Mouse (Mus musculus): ENCODE data around the gene Sox6. TPM values are rescaled to one million over a fixed set of nuclear protein-coding genes. Genes with fewer than 3 reads are reported as not detected.

Gene Sox6
- total RNA-seq, 2 experiments from 2014 or later: 87.0 to 92.4 TPM

- DNase-seq (ENCODE audit: low spot score in 2 of 2): no peak
Observed at GRCm38 (mm10) chr7:115506385-115506784, 532.2 kb downstream of the Sox6 start.

DNA sequence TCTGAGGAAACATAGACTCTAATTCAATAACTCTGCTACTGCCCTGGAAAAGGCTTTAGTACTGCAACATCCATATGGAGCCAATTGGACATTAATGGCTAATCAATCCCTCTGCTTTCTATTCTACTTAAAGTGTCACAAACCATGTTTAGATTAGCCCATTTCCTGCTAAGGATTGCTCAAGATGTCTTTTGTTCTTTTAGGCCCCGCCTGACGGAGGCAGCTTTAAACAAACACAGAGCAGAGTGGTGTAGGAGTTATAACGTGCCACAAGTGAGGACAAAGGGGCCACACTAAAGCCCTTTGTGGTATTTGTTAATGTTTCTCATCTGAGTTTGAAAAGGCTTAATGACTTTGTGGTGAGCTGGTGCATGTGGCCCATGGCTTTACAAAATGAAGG lies 537.1 kb downstream of the Sox6 start:
- no peak for DNase-seq (ENCODE audit: low spot score in 2 of 2)

- no peak for DNase-seq (ENCODE audit: low spot score in 2 of 2)
Observed at GRCm38 (mm10) chr7:115500825-115501224, 537.8 kb downstream of the Sox6 start.

DNA sequence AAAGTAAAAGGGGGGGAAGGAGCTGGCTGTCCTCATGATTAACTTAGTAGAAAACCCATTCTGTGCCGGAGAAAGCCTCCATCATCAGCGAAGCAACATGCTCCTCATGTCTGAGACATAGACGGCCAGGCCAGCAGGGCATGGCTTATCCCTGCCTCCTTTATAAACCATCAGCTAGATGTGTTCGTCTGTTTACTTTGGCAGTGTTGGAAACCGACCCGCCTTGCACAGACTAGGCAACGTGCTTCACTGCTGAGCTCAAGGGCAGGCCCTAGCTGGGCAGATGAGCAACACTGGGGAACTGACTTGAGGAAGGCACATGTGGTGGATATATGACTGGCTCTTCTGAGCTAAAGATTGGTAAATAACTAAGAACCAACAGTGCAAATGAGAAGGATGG lies 538.4 kb downstream of the Sox6 start:
- no peak for DNase-seq (ENCODE audit: low spot score in 2 of 2)

DNA sequence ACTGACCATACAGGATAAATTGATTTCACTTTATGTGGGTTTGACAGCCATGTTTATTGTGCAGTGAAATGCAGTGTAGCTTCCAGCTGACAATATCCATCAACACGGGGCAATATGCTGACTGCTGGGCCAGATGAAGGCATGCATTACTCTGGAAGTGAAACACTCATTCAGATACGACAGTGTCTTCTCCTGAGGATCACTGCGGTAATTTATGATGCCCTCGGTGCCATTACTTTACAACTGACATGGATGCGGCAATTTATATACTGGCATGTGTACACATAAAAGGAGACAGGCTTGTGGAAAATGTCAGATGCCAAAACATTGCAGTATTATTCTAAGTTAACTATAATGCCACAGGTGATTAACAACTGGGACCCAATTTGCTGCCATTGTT lies 546.9 kb downstream of the Sox6 start:
- no peak for DNase-seq (ENCODE audit: low spot score in 2 of 2)

- no peak for DNase-seq (ENCODE audit: low spot score in 2 of 2)
Observed at GRCm38 (mm10) chr7:115489608-115490007, 549.0 kb downstream of the Sox6 start.

DNA sequence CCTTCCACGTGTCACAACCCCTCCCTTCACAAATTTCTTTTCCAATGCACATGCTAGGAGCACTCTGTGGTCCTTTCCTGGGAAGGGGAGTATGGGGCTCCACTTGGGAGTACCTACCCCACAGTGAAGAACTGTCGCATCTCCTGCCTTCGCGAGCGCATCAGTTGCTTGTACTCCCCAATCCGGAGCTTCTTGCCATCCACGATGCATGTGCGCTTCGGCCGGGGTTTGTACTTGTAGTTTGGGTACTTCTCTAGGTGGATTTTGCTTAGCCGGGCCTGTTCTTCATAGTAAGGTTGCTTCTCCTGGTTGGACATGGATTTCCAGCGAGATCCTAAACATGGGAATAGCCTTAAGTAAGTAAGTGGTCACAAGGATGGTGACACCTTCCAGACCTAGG lies 552.2 kb downstream of the Sox6 start:
- DNase-seq (ENCODE audit: low spot score in 2 of 2): no peak

DNA sequence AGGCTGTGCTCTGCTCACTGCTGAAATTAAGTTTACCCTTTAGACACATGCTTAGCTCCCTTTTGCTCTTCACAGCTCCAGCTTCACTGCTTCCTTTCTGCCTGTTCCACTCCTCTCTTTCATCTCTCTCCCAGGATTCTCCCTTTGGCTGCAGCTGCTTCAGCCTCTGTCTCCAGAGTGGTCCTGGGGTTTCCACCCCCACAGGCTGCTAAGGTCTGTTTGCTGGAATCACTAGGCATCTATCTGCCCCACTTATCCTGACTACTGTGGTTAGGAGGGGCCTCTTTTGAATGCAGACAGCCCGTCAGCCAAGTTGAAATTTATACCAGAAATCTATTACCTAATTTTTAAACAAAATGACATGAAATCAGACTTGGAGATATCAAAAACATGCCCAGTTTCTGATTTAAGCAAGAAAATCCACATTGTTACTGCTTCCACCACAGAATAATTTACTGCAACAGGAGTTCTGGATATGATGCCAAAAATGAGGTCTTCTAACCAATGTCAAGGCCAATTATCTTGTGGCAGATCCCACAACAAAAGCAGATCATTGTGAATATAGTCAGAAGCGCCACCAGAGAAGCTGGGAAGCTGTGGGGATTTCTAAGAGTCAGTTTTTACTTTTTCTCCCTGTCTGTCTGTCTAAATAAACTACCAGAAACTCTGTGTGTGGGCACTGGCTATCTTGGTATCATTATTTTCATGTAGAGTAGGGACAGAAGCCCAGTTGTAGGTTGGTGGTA lies 552.8 kb downstream of the Sox6 start:
- DNase-seq (ENCODE audit: low spot score in 2 of 2): no peak

DNA sequence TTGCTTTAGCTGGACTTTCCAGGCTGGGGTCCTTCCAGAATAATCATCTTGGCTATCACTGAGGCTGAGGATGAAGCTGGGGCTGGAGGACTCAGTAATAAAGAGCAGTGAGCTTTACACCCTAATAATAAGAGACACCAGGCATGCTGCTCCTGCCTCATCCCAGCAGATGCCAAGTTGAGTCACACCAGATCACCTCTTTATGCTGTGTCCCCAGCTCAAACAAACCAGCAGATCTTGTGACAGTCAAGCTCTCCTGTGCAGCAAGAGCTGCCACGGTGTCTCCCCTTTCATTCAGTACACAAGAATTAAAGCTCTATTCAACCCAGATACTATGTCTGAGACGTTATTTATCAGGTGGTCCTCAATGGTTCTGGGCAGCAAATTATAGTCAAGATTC lies 560.8 kb downstream of the Sox6 start:
- no peak for DNase-seq (ENCODE audit: low spot score in 2 of 2)

GRCm38 (mm10) chr7:115476881-115477665 lies 561.5 kb downstream of the Sox6 start:
- DNase-seq (ENCODE audit: low spot score in 2 of 2): no peak

DNA sequence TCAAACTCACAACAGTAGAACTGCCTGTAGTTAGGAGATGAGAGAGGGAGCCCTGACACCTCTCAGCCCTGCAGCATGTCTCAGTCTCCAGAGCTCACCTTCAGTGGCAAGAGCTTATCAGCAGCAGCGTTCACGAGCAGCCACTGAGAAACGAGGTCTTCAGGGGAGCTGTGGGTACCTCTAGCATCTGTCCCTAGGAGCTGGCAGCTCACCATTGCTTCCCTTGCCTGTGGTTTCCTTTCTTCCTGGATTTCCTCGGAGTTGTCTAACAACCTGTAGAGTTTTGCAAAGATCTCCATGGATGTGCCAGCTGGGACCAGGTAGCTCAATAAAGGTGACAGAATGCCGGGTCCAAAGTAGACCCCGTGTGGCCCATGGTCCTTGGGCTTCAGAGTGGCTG lies 563.4 kb downstream of the Sox6 start:
- DNase-seq (ENCODE audit: low spot score in 2 of 2): no peak

DNA sequence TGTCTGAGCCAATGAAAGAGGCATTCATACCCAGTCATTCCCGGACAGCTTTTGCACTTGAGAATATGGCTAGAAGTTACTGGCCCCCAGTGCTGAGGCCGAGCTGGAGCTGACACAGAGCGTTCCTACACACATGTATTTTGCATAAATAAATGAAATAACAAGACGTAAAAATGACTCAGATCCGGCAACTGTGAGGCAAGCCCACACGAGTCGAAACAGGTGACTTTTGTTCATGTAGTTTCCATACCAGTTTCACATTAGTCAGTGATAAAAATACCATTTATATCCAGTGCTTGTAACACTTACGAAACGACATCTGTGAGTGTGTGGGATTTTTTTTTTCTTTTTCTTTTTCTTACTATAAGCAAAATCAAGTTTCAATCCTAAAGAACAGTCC lies 564.5 kb downstream of the Sox6 start:
- DNase-seq (ENCODE audit: low spot score in 2 of 2): no peak

GRCm38 (mm10) chr7:115472850-115473249 lies 565.7 kb downstream of the Sox6 start:
- DNase-seq (ENCODE audit: low spot score in 2 of 2): no peak

DNA sequence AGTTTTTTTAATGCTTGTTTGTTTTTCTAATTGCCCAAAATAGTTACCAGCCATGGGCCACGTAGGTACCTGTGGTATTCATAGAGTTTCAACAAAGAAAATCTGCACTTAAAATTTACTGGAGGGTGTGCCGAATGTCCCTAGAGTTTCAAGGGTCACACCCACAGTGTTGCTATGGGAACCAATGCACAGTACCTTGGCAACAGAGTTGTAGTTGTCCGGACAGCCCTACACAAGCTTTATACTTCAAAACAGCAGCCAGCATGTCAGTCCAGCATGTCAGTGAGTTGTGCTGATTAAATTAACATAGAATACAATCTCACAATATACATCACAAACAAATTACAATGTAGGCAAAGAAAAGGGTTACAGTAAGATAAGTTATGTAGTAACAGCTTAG lies 567.1 kb downstream of the Sox6 start:
- no peak for DNase-seq (ENCODE audit: low spot score in 2 of 2)

DNA sequence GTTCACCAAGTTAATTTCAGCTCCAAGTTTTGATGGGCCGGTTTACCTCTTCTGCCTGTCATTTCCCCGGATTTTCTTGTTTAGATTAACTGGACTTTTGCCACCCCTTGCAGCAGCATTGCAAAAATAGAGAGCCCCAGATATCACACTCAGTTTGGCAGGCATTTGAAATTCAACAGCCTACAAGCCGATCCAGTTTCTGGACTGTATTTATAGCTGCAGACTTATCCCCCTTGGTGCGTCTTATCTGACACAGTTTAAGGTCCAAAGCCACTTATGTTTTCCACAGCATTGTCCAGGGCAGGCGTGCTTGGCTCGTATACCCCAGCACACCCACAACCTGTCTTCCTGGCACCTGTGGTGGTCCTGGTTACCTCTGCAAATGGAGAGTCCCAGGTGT lies 571.8 kb downstream of the Sox6 start:
- no peak for DNase-seq (ENCODE audit: low spot score in 2 of 2)

- DNase-seq (ENCODE audit: low spot score in 2 of 2): no peak
Observed at GRCm38 (mm10) chr7:115463367-115463766, 575.2 kb downstream of the Sox6 start.

DNA sequence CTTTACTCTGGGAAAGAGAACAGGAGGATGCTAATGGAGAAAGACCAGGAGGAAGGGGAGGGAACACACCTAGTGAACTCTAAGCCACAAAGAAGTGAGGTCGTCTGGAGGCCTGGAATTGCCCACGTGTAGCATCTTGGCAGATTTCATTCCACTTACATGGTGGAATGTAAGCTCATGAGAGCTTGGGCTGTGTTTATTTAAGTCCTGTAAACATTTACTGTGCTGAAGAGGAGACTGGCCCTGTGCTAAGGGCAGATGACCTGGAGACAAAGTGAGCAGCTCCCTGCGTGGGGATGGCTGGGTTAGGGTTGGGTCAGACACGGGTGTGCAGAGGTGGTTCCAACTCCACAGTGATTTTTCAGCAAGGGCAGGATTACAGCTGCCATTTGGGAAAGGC lies 576.3 kb downstream of the Sox6 start:
- no peak for DNase-seq (ENCODE audit: low spot score in 2 of 2)

DNA sequence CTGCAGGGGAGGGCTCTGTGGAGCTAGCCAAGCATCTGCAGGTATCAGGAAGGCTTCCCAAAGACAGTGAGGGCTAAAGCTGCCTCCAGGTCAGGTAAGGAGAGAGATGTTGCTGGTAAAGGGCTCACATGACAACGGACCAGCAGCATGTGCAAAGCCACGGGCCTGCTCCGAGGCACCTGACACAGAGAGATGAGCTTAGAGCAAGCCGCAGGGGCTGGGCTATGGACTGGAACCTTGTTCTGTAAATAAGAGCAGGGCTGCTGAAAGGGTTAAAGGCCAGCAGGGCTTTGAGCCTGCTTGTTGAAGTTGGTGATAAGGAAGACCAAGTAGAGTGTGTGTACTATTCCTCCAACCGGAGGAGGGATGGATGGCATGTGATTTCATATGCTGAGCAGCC lies 583.6 kb downstream of the Sox6 start:
- DNase-seq (ENCODE audit: low spot score in 2 of 2): no peak

- DNase-seq (ENCODE audit: low spot score in 2 of 2): no peak
Observed at GRCm38 (mm10) chr7:115453713-115454073, 584.9 kb downstream of the Sox6 start.

DNA sequence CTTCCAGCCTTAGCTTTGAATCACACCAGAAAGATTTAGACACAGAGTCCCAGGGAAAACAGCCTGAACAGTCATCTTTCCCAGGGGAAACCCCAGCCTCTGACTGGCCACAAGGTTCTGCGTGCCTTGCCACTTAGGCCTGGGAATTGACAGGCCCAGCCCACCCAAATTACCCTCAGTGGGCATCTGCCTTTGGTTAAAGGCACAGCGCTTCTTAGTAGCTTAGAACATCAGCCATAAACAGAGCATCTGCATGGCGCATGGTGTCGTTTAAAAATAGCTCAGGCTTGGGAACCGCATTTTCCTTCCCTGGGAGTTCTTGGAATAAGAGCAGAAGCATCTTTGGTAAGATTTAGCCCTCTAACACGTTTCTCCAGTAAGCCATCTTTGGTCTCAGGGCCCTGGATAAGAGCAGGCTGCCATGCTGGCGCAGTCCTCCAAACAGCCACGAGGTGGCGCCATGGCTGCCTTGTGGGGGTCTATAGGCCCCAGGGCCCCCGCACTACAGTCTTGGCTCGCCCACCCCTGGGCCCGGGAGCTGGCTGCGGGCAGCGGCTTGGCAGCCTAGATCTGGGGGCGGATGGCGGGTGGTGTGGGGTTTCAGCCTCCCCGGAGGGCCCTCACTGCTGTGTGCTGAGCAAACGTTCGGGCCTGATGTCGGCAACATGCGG lies 585.4 kb downstream of the Sox6 start:
- peak; percentile 73 to 76 for DNase-seq (ENCODE audit: low spot score in 2 of 2)

GRCm38 (mm10) chr7:115450431-115451195 lies 588.0 kb downstream of the Sox6 start:
- DNase-seq (ENCODE audit: low spot score in 2 of 2): no peak
